Mouse (Mus musculus) thymus, adult 2 months (tissue): ENCODE measurements around the gene Aldh4a1. TPM values are rescaled to one million over a fixed set of nuclear protein-coding genes. Genes with fewer than 3 reads are reported as not detected.

ENCODE experiments used
- DNase-seq: peaks from one replicate; pipeline ENCODE4 v3.0.0; 2021
- H3K27ac ChIP-seq: fragments of 200-500 bp; 2 replicates; pipeline ENCODE4 v1.5.1; 2012; ENCODE audit warnings: low read length, control low read depth; ENCODE audit not compliant: control insufficient read depth, insufficient read depth
- H3K27me3 ChIP-seq: fragments of 200-500 bp; 2 replicates; pipeline ENCODE4 v1.6.1; 2012; ENCODE audit warnings: mild to moderate bottlenecking, low read length, moderate library complexity, mixed read lengths; ENCODE audit not compliant: control insufficient read depth, insufficient read depth
- H3K36me3 ChIP-seq: fragments of 200-500 bp; 2 replicates; pipeline ENCODE4 v1.6.1; 2012; ENCODE audit warnings: mild to moderate bottlenecking, low read length, moderate library complexity; ENCODE audit not compliant: control insufficient read depth, insufficient read depth
- H3K4me1 ChIP-seq: fragments of 200-500 bp; replicated peaks from 2 replicates; pipeline ENCODE4 v1.6.1; 2012; ENCODE audit warnings: low read length; ENCODE audit not compliant: control insufficient read depth, insufficient read depth
- H3K4me3 ChIP-seq: fragments of 200-500 bp; 2 replicates; pipeline ENCODE4 v1.5.1; 2012; ENCODE audit warnings: mild to moderate bottlenecking, low read length, control low read depth, moderate library complexity; ENCODE audit not compliant: control insufficient read depth, insufficient read depth
- CTCF ChIP-seq: fragments of 200-500 bp; IDR thresholded peaks from 2 replicates; pipeline ENCODE4 v1.5.1; 2012; ENCODE audit warnings: mild to moderate bottlenecking, control low read depth, low read length, moderate library complexity, borderline replicate concordance; ENCODE audit not compliant: control insufficient read depth, poor library complexity, insufficient read depth; ENCODE audit errors: extremely low read depth
- POLR2A ChIP-seq: fragments of 200-500 bp; IDR thresholded peaks from 2 replicates; pipeline ENCODE4 v1.6.1; 2012; ENCODE audit warnings: mild to moderate bottlenecking, low read length, control low read depth, moderate library complexity; ENCODE audit not compliant: control insufficient read depth, poor library complexity, insufficient read depth; ENCODE audit errors: extremely low read depth
- WGBS: fragments of 180-500 bp; shearing (Covaris S2); methylation state at CpG from one replicate; pipeline ENCODE4 v1.1.7; 2018; 5-methylcytosine and 5-hydroxymethylcytosine counted together
- polyA plus RNA-seq: library from polyadenylated mRNA; depleted of rRNA; stranded (reverse); fragments of >200 nt; gene quantifications from 2 replicates; pipeline ENCODE4 v1.2.3, GENCODE M21; 2012

Aldh4a1 gene
- polyA plus RNA-seq, 1 experiment = 69.2 TPM

- 25% methylated on average over 9 of the region's 9 CpGs for WGBS
- Histone ChIP-seq H3K4me3 (no peak overlapping the region), H3K36me3 (no peaks in the 10 kb centered on the region), H3K4me1 (peaks cover 15% of the 10 kb centered on the region), H3K27me3 (no peaks in the 10 kb centered on the region), H3K27ac (no peak overlapping the region)
- peak; percentile 74 for DNase-seq
- TF ChIP-seq POLR2A (no peak), CTCF (peak; percentile 80)
Measured at GRCm38 (mm10) chr4:139643972-139644371, 21.3 kb downstream of the Aldh4a1 start.

GRCm38 (mm10) chr4:139646916-139647315, 24.2 kb downstream of the Aldh4a1 start:
- H3K4me3 ChIP-seq = no peak overlapping the region

GRCm38 (mm10) chr4:139650086-139650743, 27.5 kb downstream of the Aldh4a1 start:
- no peak overlapping the region for H3K27ac ChIP-seq
- no peak for TF ChIP-seq POLR2A
- no peak for TF ChIP-seq CTCF
- WGBS = 87% methylated on average over 15 of the region's 15 CpGs
- no peaks in the 10 kb centered on the region for H3K36me3 ChIP-seq
- no peaks in the 10 kb centered on the region for H3K27me3 ChIP-seq
- no peak overlapping the region for H3K4me3 ChIP-seq
- no peaks in the 10 kb centered on the region for H3K4me1 ChIP-seq
- no peak for DNase-seq

More at GRCm38 (mm10) chr4:139646916-139647315, 24.2 kb downstream of the Aldh4a1 start:
- Histone ChIP-seq H3K4me1 (peaks cover 4% of the 10 kb centered on the region), H3K36me3 (no peaks in the 10 kb centered on the region), H3K27me3 (no peaks in the 10 kb centered on the region), H3K27ac (no peak overlapping the region)
- WGBS = 96% methylated on average over 7 of the region's 7 CpGs
- TF ChIP-seq CTCF = no peak
- no peak for TF ChIP-seq POLR2A
- no peak for DNase-seq

DNA sequence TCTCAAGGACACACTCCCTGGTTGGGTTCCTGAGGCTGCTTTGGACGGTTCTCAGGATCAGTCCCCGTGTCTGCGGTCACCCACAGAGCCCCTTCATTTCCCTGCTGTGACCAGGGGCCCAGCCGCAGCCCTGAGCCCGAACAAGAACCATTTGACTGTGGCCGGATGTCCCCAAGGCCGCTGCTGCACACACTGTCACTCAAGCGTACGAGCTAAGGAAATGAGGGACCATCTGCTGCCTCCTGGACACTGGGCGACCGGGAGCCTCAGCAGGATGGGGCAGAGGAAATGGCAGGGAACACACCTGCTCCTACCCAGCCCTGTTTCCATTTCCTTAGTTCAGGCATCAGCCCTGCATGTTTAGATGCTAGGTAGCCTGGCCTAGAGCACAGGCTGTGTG, 28.2 kb downstream of the Aldh4a1 start:
- Histone ChIP-seq H3K27me3 (no peaks in the 10 kb centered on the region), H3K4me1 (no peaks in the 10 kb centered on the region), H3K36me3 (no peaks in the 10 kb centered on the region), H3K27ac (no peak overlapping the region), H3K4me3 (no peak overlapping the region)
- no peak for TF ChIP-seq POLR2A
- WGBS = 60% methylated on average over 11 of the region's 11 CpGs
- DNase-seq = no peak

DNA sequence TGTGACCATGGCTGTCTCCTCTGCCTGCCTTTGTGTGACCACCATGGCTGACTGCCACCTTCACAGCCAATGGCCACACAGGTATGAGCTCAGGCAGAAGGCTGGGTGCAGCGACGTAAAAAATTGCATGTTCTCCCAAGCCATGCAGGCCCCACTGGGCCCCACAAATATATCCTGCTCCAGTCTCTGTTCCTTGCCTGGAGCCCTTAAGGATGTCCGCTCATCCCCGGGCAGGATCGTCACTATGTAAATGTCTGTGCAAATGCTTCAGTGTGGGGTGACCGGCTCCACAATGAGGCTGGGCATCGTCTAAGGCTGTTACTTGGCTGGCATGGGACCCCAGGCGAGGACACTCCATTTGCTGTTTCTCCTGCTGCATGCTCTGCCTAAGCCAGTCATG, 30.6 kb downstream of the Aldh4a1 start, which contains the start of gene Tas1r2:
Gene Tas1r2, plus strand, starts transcription at position 301 of the 400 bp plus-strand sequence.
- Histone ChIP-seq H3K27me3 (no peaks in the 10 kb centered on the region), H3K36me3 (no peaks in the 10 kb centered on the region), H3K27ac (no peak within 1 kb of the TSS), H3K4me3 (no peak within 1 kb of the TSS), H3K4me1 (no peaks in the 10 kb centered on the region)
- DNase-seq = no peak
- TF ChIP-seq CTCF (no peak), POLR2A (no peak)
- 91% methylated on average over 8 of the region's 8 CpGs for WGBS

DNA sequence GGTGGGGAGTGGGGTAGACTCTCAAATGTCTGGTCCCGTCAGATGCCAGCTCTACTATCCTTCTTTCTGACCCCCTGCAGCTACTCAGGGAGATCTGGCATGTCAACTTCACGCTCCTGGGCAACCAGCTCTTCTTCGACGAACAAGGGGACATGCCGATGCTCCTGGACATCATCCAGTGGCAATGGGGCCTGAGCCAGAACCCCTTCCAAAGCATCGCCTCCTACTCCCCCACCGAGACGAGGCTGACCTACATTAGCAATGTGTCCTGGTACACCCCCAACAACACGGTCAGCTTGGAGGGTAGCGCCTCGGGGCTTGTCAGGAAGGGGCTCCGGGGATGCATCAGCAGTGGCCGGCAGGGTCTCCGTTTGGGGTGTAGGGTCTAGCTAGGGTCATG, 39.2 kb downstream of the Aldh4a1 start:
- Histone ChIP-seq H3K27ac (no peak overlapping the region), H3K4me3 (no peak overlapping the region), H3K36me3 (no peaks in the 10 kb centered on the region), H3K27me3 (no peaks in the 10 kb centered on the region), H3K4me1 (no peaks in the 10 kb centered on the region)
- 91% methylated on average over 14 of the region's 14 CpGs for WGBS
- no peak for TF ChIP-seq POLR2A
- TF ChIP-seq CTCF = no peak
- no peak for DNase-seq

- H3K4me1 ChIP-seq = no peaks in the 10 kb centered on the region
- H3K36me3 ChIP-seq = no peaks in the 10 kb centered on the region
- no peaks in the 10 kb centered on the region for H3K27me3 ChIP-seq
- TF ChIP-seq CTCF (no peak), POLR2A (no peak)
- no peak for DNase-seq
- H3K27ac ChIP-seq = no peak overlapping the region
- WGBS = 95% methylated on average over 6 of the region's 6 CpGs
- no peak overlapping the region for H3K4me3 ChIP-seq
Measured at GRCm38 (mm10) chr4:139667632-139668031, 45.0 kb downstream of the Aldh4a1 start.
